Mouse (Mus musculus) limb, embryonic 15.5 days (tissue): ENCODE data around the gene Atp6ap1. TPM values are rescaled to one million over a fixed set of nuclear protein-coding genes. Genes with fewer than 3 reads are reported as not detected.

Source experiments
- ATAC-seq: fragments of 200-750 bp; cut with Nextera tagmentation; 2 replicates; pipeline ENCODE4 v1.8.0; 2017; ENCODE audit warnings: low read depth, moderate TSS enrichment; ENCODE audit not compliant: insufficient number of reproducible peaks, low FRiP score, low TSS enrichment
- H3K27ac ChIP-seq: fragments of 300-500 bp; sonication (generic); 2 replicates; pipeline ENCODE4 v1.5.1; 2015; ENCODE audit warnings: moderate library complexity, mild to moderate bottlenecking, inconsistent platforms
- H3K27me3 ChIP-seq: fragments of 300-500 bp; sonication (generic); 2 replicates; pipeline ENCODE4 v1.6.1; 2015; ENCODE audit warnings: inconsistent platforms
- H3K36me3 ChIP-seq: fragments of 300-500 bp; sonication (generic); 2 replicates; pipeline ENCODE4 v1.6.1; 2015; ENCODE audit warnings: inconsistent platforms
- H3K4me1 ChIP-seq: fragments of 300-500 bp; sonication (generic); 2 replicates; pipeline ENCODE4 v1.6.1; 2015; ENCODE audit warnings: inconsistent platforms
- H3K4me2 ChIP-seq: fragments of 300-500 bp; sonication (generic); 2 replicates; pipeline ENCODE4 v1.6.1; 2015; ENCODE audit warnings: mild to moderate bottlenecking, inconsistent platforms
- H3K4me3 ChIP-seq: fragments of 300-500 bp; sonication (generic); 2 replicates; pipeline ENCODE4 v1.5.1; 2015; ENCODE audit warnings: mild to moderate bottlenecking, inconsistent platforms
- H3K9ac ChIP-seq: fragments of 300-500 bp; sonication (generic); 2 replicates; pipeline ENCODE4 v1.6.1; 2015; ENCODE audit warnings: inconsistent platforms
- H3K9me3 ChIP-seq: fragments of 300-500 bp; sonication (generic); 2 replicates; pipeline ENCODE4 v1.6.1; 2016; ENCODE audit warnings: inconsistent platforms
- WGBS: fragments of 180-500 bp; shearing (Covaris S2); methylation state at CpG from one replicate; pipeline ENCODE4 v1.1.7; 2015; 5-methylcytosine and 5-hydroxymethylcytosine counted together
- polyA plus RNA-seq: library from polyadenylated mRNA; unstranded; fragments of >200 nt; fragmentation: Nextera tagmentation; extraction: Ambion mirVana; gene quantifications from 2 replicates; pipeline ENCODE4 v1.2.1, GENCODE M21; 2015

The Atp6ap1 gene
- polyA plus RNA-seq, 1 experiment from 2014 or later = 156 TPM

- no peak for ATAC-seq
- Histone ChIP-seq H3K9ac (no peak overlapping the region), H3K27me3 (no peaks in the 10 kb centered on the region), H3K4me3 (no peak overlapping the region), H3K4me2 (no peak overlapping the region), H3K9me3 (no peaks in the 10 kb centered on the region), H3K4me1 (peaks cover 7% of the 10 kb centered on the region; the same call in 1 of the 2 replicates), H3K36me3 (no peaks in the 10 kb centered on the region), H3K27ac (peak overlapping the region; percentile 38; the same call in 1 of the 2 replicates)
- WGBS = 35% methylated on average over 10 of the region's 10 CpGs
Observed at GRCm38 (mm10) chrX:74273422-74274322, 23.2 kb upstream of the Atp6ap1 start.

DNA sequence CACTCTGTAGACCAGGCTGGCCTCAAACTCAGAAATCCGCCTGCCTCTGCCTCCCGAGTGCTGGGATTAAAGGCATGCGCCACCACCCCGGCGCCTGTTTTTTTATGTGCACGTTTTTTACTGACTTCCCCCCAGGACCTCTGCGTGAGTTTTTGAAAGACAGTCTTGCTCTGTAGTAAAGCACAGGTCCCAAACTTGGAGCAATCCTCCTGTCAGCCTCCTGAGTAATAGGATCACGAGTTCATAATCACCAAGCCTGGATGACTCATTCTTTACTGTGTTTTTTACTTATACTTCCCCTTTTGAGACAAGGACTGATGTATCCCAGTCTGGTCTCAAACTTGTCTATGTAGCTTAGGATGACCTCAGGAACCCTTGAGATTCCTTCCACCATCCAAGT, 19.0 kb upstream of the Atp6ap1 start:
- ATAC-seq = no peak
- no peak overlapping the region for H3K9ac ChIP-seq
- no peaks in the 10 kb centered on the region for H3K27me3 ChIP-seq
- H3K4me2 ChIP-seq = no peak overlapping the region
- no peak overlapping the region for H3K4me3 ChIP-seq
- H3K4me1 ChIP-seq = peaks cover 4% of the 10 kb centered on the region; the same call in 1 of the 2 replicates
- 70% methylated on average over 8 of the region's 8 CpGs for WGBS
- H3K36me3 ChIP-seq = no peaks in the 10 kb centered on the region
- H3K27ac ChIP-seq = no peak overlapping the region
- H3K9me3 ChIP-seq = no peaks in the 10 kb centered on the region

DNA sequence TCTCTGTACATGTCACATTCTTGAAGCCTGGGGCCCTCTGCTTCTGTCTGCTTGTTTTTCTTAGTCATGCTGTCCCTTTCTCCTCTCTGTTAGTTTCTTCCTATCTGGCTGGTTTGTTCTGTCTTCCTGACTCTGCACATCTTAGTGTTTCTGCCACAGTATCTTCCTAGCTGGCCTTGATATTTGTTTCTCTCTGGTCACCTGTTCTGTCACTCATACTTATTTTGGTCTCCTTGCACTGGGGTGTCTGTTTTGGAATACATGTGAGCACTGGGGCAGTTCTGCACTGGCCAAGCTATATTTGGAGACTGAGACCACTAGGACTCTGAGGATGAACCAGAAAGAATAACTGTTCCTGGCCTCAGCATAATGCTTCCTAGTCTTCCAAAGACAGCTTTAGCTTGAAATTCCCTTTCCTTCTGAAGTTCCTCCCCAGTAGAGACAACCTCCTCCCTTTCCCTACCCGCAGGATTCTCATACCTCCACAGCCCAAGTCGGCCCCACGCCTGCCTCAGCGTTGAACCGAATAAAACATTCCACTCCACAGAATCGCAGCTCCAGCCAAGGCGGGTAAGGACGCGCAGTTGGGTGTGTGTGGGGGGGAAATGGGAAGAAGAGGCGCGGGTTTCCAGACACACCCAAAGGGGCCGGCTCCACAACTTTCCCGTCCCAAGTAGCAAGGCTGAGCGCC, 15.7 kb upstream of the Atp6ap1 start:
- H3K4me2 ChIP-seq = peak overlapping the region; percentile 56
- no peaks in the 10 kb centered on the region for H3K27me3 ChIP-seq
- peaks cover 5% of the 10 kb centered on the region; the same call in 1 of the 2 replicates for H3K4me1 ChIP-seq
- WGBS = 25% methylated on average over 14 of the region's 14 CpGs
- H3K9ac ChIP-seq = 0 out of 2 replicates have a peak overlapping the region, but pooled peaks have one; percentile 31
- H3K4me3 ChIP-seq = peak overlapping the region; percentile 56
- H3K36me3 ChIP-seq = no peaks in the 10 kb centered on the region
- no peaks in the 10 kb centered on the region for H3K9me3 ChIP-seq
- no peak for ATAC-seq
- peak overlapping the region; percentile 91 for H3K27ac ChIP-seq

- Histone ChIP-seq H3K9ac (peak within 1 kb of the TSS; percentile 52), H3K27me3 (no peaks in the 10 kb centered on the region), H3K4me2 (peak within 1 kb of the TSS; percentile 56), H3K27ac (peak within 1 kb of the TSS; percentile 91), H3K4me1 (peaks cover 5% of the 10 kb centered on the region; the same call in 1 of the 2 replicates), H3K9me3 (no peaks in the 10 kb centered on the region), H3K4me3 (peak within 1 kb of the TSS; percentile 56), H3K36me3 (no peaks in the 10 kb centered on the region)
- ATAC-seq = peak; percentile 92
- WGBS = 20% methylated on average over 16 of the region's 16 CpGs
Observed at GRCm38 (mm10) chrX:74281732-74282394, 15.0 kb upstream of the Atp6ap1 start, which contains the start of the genes Taz and Dnase1l1. Taz (plus strand) TSS chrX:74281912. Dnase1l1 (minus strand) TSS chrX:74282337.

DNA sequence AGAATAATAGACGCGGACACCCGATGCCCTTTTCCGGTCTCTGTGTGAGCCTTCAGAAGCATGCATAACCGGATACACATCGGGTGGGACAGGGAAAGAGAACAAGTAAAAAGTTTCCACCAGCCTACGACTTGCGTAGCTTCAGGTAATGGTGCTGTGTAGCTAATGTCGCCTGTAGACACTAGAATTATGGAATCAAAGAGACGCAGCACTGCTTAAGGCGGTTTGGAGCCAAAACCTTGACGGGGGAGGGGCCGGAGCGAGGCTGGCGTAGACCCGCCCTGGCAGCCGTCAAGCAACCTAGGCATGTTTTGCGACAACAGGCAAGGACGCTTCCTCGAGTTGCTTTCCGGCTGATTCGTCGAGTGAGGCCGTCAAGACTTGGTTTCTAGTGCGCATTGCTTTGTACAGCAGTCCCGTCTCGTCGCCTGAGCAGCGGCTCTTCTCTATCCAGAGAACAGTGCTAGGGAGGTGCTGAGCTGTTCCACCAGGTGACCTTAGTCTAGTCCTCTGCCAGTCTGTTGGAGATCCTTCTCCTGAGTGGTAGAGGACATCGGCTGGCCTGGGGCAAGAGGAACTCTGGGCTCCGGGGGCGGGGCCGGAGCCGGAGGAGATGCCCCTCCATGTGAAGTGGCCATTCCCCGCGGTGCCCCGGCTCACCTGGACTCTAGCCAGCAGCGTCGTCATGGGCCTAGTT, 14.4 kb upstream of the Atp6ap1 start:
- Histone ChIP-seq H3K4me2 (peak overlapping the region; percentile 56), H3K4me3 (peak overlapping the region; percentile 56), H3K4me1 (peaks cover 5% of the 10 kb centered on the region; the same call in 1 of the 2 replicates), H3K9ac (peak overlapping the region; percentile 52), H3K36me3 (no peaks in the 10 kb centered on the region), H3K9me3 (no peaks in the 10 kb centered on the region), H3K27ac (peak overlapping the region; percentile 91), H3K27me3 (no peaks in the 10 kb centered on the region)
- 27% methylated on average over 39 of the region's 39 CpGs for WGBS
- ATAC-seq = peak; percentile 61

DNA sequence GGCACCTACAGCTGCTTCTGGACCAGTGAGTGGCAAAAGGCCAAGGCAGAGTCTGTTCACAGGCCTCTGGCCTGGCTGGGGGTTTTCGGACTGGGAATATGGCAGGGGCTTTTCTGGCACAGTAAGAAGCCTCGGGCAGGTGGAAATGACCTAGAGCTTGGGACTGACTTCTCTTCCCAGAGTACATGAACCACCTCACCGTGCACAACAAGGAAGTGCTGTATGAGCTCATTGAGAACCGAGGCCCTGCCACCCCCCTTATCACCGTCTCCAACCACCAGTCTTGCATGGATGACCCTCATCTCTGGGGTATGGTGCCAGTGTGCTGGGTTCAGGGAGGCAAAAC, 13.8 kb upstream of the Atp6ap1 start:
- peak overlapping the region; percentile 56 for H3K4me3 ChIP-seq
- peak overlapping the region; percentile 56 for H3K4me2 ChIP-seq
- H3K27ac ChIP-seq = peak overlapping the region; percentile 91
- 42% methylated on average over 5 of the region's 5 CpGs for WGBS
- ATAC-seq = 0 out of 2 replicates have a peak, but pooled peaks have one; percentile 5
- H3K9ac ChIP-seq = peak overlapping the region; percentile 52
- no peaks in the 10 kb centered on the region for H3K27me3 ChIP-seq
- H3K4me1 ChIP-seq = peaks cover 5% of the 10 kb centered on the region; the same call in 1 of the 2 replicates
- H3K36me3 ChIP-seq = no peaks in the 10 kb centered on the region
- H3K9me3 ChIP-seq = no peaks in the 10 kb centered on the region

- Histone ChIP-seq H3K9me3 (no peaks in the 10 kb centered on the region), H3K4me1 (no peaks in the 10 kb centered on the region; the same call in 1 of the 2 replicates), H3K4me3 (no peak overlapping the region), H3K27ac (no peak overlapping the region), H3K27me3 (no peaks in the 10 kb centered on the region), H3K4me2 (no peak overlapping the region), H3K36me3 (0 out of 2 replicates have a peak, but pooled peaks cover 4% of the 10 kb centered on the region), H3K9ac (no peak overlapping the region)
- WGBS = 68% methylated on average over 4 of the region's 4 CpGs
- ATAC-seq = no peak
Observed at GRCm38 (mm10) chrX:74293431-74293830, 3.5 kb upstream of the Atp6ap1 start.

DNA sequence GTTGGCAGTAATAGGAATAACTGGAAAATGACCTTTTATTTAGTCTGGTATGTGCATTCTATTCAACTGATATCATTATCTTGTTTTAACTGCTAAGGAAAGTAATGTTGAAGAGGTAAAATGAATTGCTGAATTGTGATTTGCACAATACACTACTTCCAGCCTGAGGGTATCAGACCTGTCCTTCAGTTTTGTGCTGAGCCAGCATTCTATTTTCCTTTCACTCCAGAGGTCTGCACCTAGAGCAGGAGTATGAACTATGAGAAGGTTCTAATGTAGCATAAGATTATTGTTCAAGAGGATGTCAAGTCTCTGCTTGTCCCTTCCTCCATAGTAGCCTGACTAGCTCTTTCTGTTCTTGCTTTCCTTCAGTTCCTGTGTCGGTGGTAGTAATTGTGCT, 1.5 kb downstream of the Atp6ap1 start:
- H3K4me3 ChIP-seq = no peak overlapping the region
- WGBS = 73% methylated on average over 1 of the region's 1 CpGs
- H3K27ac ChIP-seq = no peak overlapping the region
- ATAC-seq = no peak
- no peak overlapping the region for H3K4me2 ChIP-seq
- H3K36me3 ChIP-seq = peaks cover 20% of the 10 kb centered on the region
- H3K27me3 ChIP-seq = no peaks in the 10 kb centered on the region
- H3K9me3 ChIP-seq = no peaks in the 10 kb centered on the region
- H3K9ac ChIP-seq = no peak overlapping the region
- H3K4me1 ChIP-seq = no peaks in the 10 kb centered on the region; the same call in 1 of the 2 replicates

GRCm38 (mm10) chrX:74299721-74300120, 2.8 kb downstream of the Atp6ap1 start:
- 85% methylated on average over 3 of the region's 3 CpGs for WGBS
- Histone ChIP-seq H3K27ac (no peak overlapping the region), H3K36me3 (peaks cover 24% of the 10 kb centered on the region), H3K4me1 (no peaks in the 10 kb centered on the region; the same call in 1 of the 2 replicates), H3K4me2 (no peak overlapping the region), H3K9ac (no peak overlapping the region), H3K27me3 (no peaks in the 10 kb centered on the region), H3K4me3 (no peak overlapping the region), H3K9me3 (no peaks in the 10 kb centered on the region)
- no peak for ATAC-seq

DNA sequence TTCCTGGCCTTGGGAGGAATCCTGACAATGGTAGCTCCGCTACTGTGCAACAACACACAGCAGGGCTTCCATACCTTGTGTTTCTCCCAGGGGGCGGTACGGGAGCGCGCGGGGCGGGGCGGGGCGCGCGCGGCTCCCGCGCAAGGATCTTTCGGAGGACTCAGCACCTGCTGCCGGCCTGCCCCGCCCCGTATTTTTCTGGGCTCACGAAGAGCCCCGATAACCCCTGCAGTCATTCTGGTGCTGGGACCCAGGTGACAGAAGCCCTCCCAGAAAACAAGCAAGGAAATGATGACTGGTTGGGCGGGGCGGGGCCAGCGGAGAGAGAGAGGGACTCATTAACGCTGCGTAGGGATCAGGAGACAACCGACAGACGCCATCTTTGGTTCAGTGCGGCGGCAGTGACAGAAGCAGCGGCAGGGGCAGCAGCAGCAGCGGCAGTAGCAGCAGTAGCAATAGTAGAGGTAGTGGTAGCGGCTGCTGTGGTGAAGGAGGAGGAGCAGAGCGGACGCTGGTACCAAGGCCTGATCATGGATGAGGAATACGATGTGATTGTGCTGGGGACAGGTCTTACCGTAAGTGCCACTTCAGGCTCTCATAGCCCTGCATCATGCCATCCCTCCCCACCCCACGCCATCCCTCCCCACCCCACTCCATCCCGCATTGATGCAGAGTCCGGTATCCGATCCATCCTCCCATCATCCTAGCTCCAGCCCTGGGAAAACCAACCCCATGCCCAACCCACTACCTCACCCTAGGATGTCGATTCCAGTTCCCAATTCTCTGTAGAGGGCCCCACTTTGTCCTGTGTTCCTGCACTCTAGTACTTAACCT, 8.2 kb downstream of the Atp6ap1 start, which contains the start of gene Gdi1:
Gene Gdi1 (plus strand): TSS at position 132 of the 834 bp plus-strand sequence.
- H3K36me3 ChIP-seq = peaks cover 43% of the 10 kb centered on the region
- ATAC-seq = peak; percentile 77; the same call in 1 of the 2 replicates
- peaks cover 6% of the 10 kb centered on the region; the same call in 1 of the 2 replicates for H3K4me1 ChIP-seq
- peak within 1 kb of the TSS; percentile 88 for H3K27ac ChIP-seq
- 23% methylated on average over 41 of the region's 41 CpGs for WGBS
- peak within 1 kb of the TSS; percentile 47 for H3K9ac ChIP-seq
- peak within 1 kb of the TSS; percentile 47 for H3K4me2 ChIP-seq
- no peaks in the 10 kb centered on the region for H3K27me3 ChIP-seq
- no peaks in the 10 kb centered on the region for H3K9me3 ChIP-seq
- H3K4me3 ChIP-seq = peak within 1 kb of the TSS; percentile 53
